Mouse (Mus musculus) brain, embryonic 14.5 days (tissue): Measurements from ENCODE around the gene Pgr.

Experiments
- CTCF ChIP-seq: fragments of 200-500 bp; IDR thresholded peaks from 2 replicates; pipeline ENCODE4 v1.5.1; 2012; ENCODE audit warnings: inconsistent platforms, mild to moderate bottlenecking, moderate library complexity, borderline replicate concordance; ENCODE audit not compliant: insufficient read depth, insufficient read length; ENCODE audit errors: extremely low read depth
- POLR2A ChIP-seq: fragments of 200-500 bp; IDR thresholded peaks from 2 replicates; pipeline ENCODE4 v1.6.1; 2012; ENCODE audit warnings: mild to moderate bottlenecking, inconsistent platforms, borderline replicate concordance; ENCODE audit not compliant: poor library complexity, insufficient read depth, insufficient read length, severe bottlenecking; ENCODE audit errors: extremely low read depth

DNA sequence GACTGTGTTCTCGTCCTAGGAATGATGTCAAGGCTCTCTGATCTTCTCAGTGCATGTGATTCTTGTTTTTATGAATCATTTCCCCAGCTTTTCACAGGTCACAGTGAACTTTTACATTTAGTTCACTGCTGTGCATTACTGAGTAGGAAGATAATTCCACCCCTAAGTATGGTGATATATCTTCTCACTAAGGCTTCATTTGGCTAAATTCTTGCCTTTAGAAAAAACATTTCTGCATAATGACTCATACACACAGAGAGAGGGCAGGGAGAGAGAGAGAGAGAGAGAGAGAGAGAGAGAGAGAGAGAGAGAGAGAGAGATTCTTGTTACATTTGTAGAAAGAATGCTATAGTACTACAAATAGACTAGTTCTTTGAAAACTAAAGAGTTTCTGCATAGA, 38.1 kb downstream of the Pgr start:
- TF ChIP-seq CTCF (no peak), POLR2A (no peak)
